Mouse (Mus musculus) cerebellum, adult (tissue): ENCODE results near the gene Ptpdc1.
A peak's percentile ranks its signal among the peaks of the same experiment; 100 is the strongest.

Source experiments
- ATAC-seq: cut with Nextera tagmentation; 2 replicates; pipeline ENCODE4 v1.9.2; 2017; ENCODE audit warnings: mild to moderate bottlenecking, moderate library complexity, mixed read lengths; ENCODE audit not compliant: insufficient number of reproducible peaks, low FRiP score, low TSS enrichment

Ptpdc1 gene

DNA sequence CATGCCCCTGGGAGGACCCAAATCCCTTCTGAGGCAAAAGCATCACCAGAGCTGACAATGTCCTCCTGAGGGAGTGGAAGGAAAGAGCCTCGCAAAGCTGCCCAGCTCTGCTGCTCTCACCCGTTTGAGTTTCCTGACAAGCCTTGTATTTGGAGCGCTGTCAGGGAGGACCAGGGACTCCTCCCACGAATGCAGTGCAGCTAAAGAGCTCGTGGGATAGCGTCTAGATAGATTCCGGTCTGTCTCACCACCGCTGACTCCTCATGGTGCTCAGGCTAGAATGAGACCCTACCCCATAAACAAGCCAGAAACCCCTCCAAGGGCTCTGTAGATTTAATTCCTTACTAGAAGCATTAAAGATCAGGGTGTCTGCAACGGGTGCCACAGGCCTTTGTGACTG lies 32.3 kb upstream of the Ptpdc1 start:
- no peak for ATAC-seq

DNA sequence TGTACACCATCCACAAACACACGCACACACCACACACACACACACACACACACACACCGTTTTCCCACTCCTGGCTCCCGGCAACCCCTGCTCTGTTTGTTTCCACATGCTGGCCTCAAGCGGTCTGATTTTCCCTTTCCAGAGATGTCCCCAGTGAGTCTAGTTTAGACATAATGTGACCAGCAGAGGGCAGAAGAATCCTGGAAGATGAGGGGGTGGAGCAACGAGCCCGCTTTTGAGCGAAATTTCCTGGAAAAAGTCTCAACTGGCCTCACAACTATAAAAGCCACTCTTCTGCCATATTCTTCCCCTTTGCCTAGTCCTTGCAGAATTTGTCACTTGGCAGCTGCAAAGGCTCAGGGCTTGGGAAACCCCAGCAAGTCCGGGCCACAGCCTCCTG lies 30.2 kb upstream of the Ptpdc1 start:
- ATAC-seq: peak; percentile 31

DNA sequence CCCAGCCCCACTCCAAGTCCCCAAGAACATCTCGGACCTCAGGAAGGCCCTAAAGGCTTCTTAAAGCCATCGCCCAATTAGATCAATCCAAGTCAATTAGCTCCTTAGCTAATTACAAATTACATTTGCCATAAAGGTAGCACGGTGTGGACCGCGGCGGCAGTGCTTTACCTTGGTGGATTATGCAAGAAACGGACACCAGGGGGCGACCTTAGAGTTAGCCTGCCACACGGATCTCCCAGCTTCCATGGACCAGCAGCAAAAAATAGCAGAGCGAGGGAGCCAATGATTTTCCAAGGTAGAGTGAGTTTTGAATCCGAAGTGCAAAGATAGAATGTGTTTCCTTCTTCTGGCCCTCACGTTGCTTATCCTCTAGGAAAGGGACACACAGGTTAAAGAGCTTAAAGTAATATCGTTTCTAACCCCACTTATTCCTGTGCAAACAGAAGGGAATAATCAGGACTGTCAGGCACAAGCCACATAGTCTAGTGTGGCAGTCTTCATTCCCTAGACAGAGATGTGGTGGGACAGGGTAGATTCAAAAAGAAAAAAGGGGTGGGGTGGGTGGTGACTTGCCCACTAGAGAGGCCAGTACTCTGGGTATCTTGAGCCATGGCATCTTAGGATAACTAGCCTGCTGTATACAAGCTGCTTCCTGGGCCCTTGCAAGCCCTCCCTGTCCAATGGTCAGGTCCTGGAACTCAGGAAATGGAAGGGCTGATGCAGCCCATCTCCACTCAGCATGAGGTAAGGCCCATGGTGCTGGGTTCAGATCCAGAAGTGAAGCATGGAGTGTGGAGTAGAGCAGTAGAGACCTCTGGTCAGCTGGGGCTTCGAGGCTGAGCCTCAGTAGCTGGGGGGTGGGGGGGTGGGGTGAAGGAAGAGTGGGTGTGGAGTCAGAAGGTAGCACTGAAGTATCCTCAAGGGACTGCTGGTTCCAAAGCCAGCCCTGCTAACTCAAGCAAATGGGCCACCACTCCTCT lies 28.6 kb upstream of the Ptpdc1 start:
- ATAC-seq: peak; percentile 70

DNA sequence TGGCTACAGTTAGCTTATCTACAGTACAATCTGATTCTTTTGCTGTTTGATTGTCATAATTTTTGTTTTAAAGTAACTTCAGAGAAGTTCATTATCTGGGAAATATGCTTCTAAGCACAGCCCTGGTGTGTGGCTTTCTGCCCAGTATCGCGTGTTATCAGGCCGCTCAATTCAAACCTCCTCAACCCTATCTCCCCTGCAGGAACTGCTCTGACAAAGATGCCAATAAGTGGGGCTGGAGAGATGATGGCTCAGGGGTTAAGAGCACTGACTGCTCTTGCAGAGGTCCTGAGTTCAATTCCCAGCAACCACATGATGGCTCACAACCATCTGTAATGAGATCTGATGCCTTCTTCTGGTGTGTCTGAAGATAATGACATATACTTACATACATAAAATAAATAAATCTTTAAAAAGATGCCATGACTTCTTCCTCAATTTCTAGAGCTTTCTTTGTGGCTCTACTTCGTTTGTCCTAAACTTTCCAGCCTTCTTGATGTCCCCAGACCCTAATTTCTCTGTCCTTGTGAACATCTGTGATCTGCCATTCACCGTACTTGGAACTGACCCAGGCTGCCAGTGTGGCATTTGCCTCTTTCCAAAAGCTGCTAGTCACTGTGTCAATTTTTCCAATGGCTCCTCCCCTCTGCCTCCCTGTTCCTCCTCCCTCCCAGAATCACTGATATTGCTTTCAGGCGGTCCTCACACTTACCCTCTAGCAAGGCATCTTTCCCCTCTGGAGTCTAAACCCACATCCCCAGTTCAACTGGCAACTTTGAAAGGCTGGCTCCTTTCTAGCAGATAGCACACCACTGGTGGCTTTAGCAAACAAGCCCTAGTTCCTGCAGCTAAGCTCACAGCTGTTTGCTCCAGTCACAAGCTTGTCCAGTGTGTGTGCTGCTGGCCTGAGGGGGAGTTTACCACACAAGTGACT lies 25.9 kb upstream of the Ptpdc1 start:
- ATAC-seq: no peak

DNA sequence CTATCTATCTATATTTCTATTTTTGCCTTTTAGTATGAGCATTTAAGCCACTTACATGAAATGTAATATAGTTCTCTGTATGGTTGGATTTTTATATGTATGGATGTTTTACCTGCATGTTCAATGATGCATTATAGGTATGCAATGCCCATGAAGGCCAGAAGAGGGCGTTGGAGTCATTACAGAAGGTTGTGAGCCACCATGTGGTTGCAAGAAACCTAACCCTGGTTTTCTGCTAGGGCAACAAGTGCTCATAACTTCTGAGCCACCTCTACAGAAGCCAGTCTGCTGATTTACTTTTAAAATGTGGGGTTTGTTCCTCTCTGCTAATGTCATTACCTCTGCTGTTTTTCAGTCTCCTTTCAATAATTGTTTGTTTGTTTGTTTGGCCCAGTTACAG lies 25.2 kb upstream of the Ptpdc1 start:
- no peak for ATAC-seq

DNA sequence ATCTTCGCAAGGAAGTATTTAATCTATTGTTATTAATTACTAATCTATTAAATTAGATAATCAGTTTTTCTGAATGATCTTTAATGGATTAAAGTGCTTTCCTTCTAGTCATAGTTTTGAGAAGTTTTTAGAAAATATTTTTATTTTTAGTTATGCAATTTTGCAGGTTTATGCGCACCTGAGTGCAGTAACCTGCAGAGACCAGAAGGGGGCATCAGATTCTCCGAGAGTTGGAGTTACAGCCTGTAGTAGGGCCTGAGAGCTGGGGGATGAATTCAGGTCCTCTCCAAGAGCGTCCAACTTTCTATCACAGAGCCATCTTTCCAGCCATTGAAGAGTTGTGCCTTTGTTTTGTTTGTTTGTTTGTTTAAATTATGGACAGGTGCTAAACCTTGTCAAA lies 21.2 kb upstream of the Ptpdc1 start:
- ATAC-seq: no peak

DNA sequence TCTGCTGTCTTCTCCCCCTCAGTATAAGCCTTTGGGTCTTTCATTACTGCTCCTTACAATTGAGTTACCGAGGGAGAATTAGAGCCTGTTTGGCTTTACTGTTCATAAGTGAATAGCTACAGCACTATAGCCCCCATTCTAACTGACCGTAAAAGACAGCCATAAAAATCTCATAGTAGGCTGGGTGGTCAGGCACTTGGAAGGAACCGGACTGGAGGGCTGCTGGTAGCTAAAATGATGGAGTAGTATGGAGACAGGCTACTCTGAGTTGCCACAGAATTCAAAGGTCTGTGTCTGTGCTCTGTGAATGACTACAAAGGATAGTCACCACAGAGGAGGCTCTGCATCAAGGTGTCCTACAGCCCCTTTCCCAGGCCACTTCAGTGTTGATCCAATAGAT lies 18.5 kb upstream of the Ptpdc1 start:
- no peak for ATAC-seq

DNA sequence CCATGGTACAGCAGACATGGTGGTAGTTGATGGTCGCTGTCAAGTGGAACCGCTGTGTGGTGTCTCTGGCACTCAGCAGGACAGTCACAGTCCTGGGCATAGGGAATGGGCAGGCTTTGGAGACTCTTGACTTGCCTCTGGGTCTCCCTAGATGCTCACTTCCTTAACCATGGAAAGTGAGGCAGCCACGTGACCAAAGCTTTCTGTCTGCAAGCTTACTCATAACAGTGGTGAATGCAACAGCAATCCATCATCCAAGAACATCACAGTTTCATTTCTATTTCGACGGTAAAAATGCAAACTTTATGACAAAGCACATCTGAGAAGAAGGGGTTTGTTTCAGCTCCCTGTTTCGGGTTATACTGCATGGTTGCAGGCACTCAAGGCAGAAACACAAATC lies 17.6 kb upstream of the Ptpdc1 start:
- no peak for ATAC-seq

DNA sequence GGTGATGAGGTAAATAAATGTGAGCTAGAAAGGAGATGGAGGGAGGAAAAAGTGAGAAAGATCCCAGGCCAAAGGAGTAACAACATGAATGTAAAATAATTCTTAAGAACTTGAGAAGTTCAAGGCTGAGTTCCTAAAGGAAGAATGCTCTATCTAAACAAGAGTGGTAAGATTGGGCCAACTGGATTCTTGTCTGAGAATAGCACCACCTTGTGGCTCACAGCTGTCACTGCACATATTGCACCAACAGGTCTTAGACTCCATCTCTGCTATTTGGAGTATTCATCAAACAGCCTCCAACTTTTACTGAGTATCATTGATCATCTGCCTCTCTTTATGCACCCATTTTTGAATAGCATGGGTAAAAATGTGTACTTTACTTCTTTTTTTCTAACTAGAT lies 14.1 kb upstream of the Ptpdc1 start:
- no peak for ATAC-seq

DNA sequence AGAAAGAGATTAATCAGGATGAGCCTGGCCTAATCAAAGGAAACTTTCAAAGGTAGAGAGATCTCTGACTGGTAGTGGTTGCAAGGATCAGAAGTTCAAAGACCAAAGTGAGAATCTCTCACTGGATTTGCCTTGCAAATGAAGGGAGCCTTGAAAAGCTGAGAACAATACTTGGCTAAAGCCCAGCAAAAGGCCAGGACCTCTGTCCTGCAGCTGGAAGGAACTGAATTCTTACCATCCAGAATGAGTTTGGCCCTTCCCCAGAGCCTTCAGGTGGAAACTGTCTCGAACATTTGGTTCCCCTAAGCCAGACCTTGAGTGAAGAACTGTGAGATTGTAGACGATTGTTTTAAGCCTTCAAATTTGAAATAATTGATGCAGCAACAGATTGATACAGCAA lies 12.2 kb upstream of the Ptpdc1 start:
- ATAC-seq: no peak

DNA sequence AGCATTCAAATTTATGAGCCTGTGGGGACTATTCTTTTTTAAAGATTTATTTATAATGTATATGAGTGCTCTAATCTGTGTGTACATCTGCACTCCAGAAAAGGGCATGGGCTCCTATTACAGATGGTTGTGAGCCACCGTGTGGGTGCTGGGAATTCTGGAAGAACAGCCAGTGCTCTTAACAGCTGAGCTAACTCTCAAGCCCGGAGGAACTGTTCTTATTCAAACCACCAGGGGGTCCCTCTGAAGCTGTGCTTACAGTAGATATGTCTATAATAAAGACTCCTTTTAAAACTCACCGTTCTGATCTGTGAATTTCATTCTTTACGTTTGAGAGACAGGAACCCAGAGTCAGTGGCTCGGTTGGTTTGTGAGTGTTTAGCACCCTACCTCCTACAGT lies 6.2 kb upstream of the Ptpdc1 start:
- no peak for ATAC-seq

DNA sequence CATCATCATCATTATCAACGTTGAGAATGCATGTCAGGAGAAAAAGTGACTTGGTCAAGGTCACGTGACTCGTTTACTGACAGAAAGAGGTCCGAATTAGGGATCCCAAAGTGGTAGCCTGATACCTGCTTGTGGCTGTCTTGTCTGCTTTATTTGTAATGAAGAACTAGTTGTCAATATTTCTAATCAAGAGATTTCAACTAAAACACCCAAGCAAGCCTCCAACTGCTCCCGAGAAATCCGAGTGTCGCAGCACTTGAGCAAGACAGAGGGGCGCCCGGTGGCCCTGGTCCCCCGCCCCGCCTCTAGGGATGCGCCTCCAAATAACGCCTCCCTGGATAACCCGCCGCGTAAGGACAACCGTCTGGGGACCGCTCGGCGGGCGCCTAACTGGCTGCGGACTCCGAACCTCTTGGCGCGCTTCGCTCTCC lies 481 bp downstream of the Ptpdc1 start:
- ATAC-seq: peak; percentile 31

DNA sequence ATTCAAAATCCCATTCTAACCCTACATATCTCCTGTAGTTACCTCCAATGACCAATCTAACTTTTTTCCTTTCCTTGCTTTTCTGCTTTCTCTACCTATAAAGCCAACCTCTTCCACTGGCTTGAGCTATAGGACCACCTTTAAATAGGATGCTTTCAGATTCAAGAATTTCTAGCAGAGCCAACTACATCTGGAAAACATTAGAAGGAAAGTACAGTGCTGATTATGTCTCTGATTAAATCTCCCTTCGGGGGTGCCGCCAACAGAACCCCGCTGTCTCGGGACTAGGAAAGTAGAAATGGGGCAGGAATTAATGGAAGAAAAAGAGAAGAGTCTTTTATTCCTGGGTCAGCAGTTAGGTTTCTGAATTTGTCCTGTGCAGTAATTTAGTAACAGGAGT lies 6.6 kb downstream of the Ptpdc1 start:
- no peak for ATAC-seq

DNA sequence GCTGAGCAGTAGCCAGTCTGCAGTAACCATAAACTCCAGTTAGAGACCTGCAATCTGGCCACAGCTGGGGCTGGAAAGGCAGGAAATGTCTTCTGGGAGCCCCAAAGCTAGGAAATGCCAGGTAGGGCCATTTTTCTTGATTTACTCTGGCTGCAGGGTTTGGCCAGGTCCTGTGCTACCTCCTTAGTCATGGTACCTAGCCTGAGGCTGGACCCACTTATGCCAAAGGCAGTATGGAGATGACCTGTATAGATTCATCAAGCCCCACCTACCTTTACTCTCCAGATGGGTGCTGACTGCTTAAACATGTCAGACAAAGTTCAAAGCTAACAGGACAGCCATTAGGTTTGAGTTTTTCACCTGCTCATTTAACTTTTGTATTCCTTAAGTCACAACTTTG lies 7.7 kb downstream of the Ptpdc1 start:
- ATAC-seq: no peak

DNA sequence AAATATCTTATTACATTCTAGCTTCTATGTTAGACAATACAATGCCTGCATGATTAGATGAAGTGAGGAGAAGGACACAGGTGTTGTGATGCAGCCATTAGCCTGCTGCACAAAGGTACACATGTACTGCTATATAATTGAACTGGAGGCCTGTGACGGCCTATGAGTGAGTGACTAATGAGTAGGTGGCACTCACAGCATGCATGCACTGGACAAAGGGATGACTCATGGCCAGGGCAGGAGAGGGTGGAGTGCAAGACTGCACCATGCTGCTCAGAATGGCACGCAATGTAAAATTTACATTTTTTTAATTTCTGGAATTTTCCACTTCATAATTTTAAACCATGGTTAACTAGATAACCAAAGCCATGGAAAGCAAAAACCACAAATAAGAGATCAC lies 10.9 kb downstream of the Ptpdc1 start:
- ATAC-seq: no peak

DNA sequence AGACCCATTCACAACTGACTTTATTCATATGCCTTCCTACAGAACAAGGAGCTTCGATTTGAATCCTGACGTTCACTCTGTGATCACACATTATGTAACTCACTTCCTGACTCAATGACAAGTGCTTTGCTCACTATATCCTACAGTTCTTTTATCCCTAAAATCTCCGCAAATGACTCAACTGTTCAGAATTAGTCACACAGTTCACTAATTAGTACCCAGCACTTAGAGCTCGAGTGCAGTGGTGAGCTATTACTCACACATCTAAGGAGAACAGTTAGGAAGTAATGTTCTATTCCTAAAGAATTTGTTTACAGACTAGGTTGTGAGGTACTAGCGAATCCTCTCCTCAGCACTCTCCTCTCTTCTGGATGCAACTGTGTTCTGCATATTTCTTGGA lies 16.4 kb downstream of the Ptpdc1 start:
- no peak for ATAC-seq

DNA sequence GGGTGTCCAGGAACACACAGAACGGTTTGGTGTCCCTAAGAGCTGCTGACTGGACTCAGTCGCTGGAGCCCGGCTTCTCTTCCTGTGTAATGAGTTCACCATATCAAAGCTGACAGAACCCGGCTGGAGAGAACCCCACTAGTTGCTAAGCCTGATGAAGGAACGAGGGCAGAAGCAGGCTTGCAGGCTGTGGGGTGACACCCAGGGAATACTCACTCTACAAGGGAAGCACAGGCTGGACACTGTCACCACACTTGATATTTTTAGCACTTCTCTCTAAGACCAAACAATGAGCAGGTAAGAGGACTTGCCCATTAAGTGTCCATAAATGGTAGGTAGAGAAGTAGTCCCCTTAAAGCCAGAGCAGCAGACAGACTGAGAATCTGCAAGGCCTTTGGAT lies 20.9 kb downstream of the Ptpdc1 start:
- no peak for ATAC-seq

DNA sequence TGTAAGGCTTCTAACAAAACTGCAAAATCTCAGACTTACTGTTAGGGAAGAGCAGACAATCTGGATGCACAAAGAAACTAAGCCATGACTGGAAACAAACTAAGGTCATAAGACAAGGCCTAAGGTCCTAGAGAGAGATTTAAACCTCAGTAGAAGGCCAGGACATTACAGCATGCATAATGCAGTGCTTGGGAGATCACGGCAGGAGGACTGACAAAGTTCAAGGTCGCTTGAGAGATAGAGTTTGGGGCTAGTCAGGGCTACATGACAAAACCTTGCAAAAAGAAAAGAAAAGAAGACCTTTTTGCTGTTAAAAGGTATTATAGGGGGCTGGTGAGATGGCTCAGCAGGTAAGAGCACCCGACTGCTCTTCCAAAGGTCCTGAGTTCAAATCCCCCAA lies 22.2 kb downstream of the Ptpdc1 start:
- no peak for ATAC-seq

DNA sequence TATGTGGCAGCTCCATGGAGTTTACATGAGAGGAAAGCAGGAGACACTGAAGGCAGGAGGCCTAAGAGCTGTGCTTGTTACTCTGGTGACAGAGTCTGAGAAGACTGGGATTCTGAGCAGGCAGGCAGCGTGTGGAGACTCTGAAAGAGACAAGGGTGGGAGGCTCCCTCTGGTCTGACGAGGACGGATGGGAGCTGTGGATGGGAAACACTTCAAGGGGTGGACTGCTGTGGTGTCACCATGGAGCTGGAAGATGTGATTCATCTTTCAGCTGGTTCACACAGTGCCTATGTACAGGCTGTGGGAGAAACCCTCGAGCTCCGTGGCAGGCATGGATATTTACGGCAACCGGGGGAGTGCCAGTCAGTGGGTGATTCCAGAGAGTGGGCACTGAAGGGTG lies 30.9 kb downstream of the Ptpdc1 start:
- ATAC-seq: no peak

DNA sequence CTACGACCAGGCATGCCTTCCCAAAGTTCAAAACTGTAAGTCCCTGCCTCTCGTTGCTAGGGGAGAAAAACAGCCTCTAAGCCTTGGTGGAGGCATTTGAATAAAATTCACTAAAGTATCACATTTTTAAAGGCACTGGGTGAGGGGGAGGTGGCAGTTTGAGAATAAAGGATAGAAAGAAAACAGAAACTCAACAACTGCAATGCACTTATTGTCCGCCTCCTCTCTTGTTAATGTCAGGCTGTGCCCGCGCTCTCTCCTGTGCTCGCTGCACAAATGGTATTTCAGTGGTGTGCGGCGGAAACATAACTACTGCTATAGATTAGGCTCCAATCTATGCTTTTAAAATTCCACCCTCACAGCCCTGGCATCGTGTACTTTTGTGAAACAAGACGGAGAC lies 31.4 kb downstream of the Ptpdc1 start:
- ATAC-seq: no peak

DNA sequence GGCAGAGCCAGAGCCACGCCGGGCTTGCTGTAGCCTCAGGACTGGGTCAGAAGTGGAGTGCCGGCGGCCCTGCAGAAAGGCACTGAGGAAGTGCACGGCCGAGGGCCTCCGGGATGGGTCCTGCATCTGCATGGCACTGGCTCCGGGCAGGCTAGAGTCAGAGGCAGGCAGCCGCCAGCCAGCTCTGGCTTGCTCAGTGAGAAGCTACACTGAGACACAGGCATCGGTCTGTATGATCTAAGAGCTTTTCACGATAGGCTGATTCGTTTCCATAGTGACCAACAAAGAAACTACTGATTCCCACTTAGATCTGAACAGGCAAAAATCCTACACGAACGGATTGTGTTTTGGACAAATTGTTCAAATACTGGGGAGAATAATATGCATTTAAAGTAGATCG lies 32.3 kb downstream of the Ptpdc1 start:
- ATAC-seq: no peak
